Mouse (Mus musculus): Measurements from ENCODE around the gene Gm2056. TPM values are rescaled to one million over a fixed set of nuclear protein-coding genes. Genes with fewer than 3 reads are reported as not detected.

Gene Gm2056
- total and polyA plus RNA-seq, 3 experiments, result not detected

Other genes starting within 250 kb of the Gm2056 start
- gene Gm21936, start 231.5 kb upstream of the Gm2056 start, total RNA-seq (2012; rRNA removed), result not detected in 2 replicates
- not detected for gene Gm21936, start 231.5 kb upstream of the Gm2056 start, polyA plus RNA-seq (2012; ENCODE audit: insufficient read depth in 1 of 2, insufficient read length in 2 of 2, low read depth in 1 of 2, low replicate concordance in 2 of 2, missing spikeins in 1 of 2)
- not detected in 2 replicates for gene BB287469, start 210.4 kb upstream of the Gm2056 start, total RNA-seq (2012; rRNA removed)
- not detected for gene BB287469, start 210.4 kb upstream of the Gm2056 start, polyA plus RNA-seq (2012; ENCODE audit: insufficient read depth in 1 of 2, insufficient read length in 2 of 2, low read depth in 1 of 2, low replicate concordance in 2 of 2, missing spikeins in 1 of 2)
- gene Gm2001, start 184.7 kb upstream of the Gm2056 start, total RNA-seq (2012; rRNA removed), result not detected in 2 replicates
- gene Gm2001, start 184.7 kb upstream of the Gm2056 start, polyA plus RNA-seq (2012; ENCODE audit: insufficient read depth in 1 of 2, insufficient read length in 2 of 2, low read depth in 1 of 2, low replicate concordance in 2 of 2, missing spikeins in 1 of 2), result not detected
- gene Gm2016, start 152.9 kb upstream of the Gm2056 start, total RNA-seq (2012; rRNA removed), result not detected in 2 replicates
- gene Gm2016, start 152.9 kb upstream of the Gm2056 start, polyA plus RNA-seq (2012; ENCODE audit: insufficient read depth in 1 of 2, insufficient read length in 2 of 2, low read depth in 1 of 2, low replicate concordance in 2 of 2, missing spikeins in 1 of 2), result under 1 TPM in 1 of 2 experiments, not detected in 1; 0.04 TPM
- not detected in 2 replicates for gene Gm2022, start 131.6 kb upstream of the Gm2056 start, total RNA-seq (2012; rRNA removed)
- not detected for gene Gm2022, start 131.6 kb upstream of the Gm2056 start, polyA plus RNA-seq (2012; ENCODE audit: insufficient read depth in 1 of 2, insufficient read length in 2 of 2, low read depth in 1 of 2, low replicate concordance in 2 of 2, missing spikeins in 1 of 2)
- gene Gm2035, start 107.1 kb upstream of the Gm2056 start, total RNA-seq (2012; rRNA removed), result not detected in 2 replicates
- gene Gm2035, start 107.1 kb upstream of the Gm2056 start, polyA plus RNA-seq (2012; ENCODE audit: insufficient read depth in 1 of 2, insufficient read length in 2 of 2, low read depth in 1 of 2, low replicate concordance in 2 of 2, missing spikeins in 1 of 2), result not detected
- not detected in 2 replicates for gene Gm2042, start 72.9 kb upstream of the Gm2056 start, total RNA-seq (2012; rRNA removed)
- not detected for gene Gm2042, start 72.9 kb upstream of the Gm2056 start, polyA plus RNA-seq (2012; ENCODE audit: insufficient read depth in 1 of 2, insufficient read length in 2 of 2, low read depth in 1 of 2, low replicate concordance in 2 of 2, missing spikeins in 1 of 2)
- not detected in 2 replicates for gene Gm2075, start 15.2 kb upstream of the Gm2056 start, total RNA-seq (2012; rRNA removed)
- not detected for gene Gm2075, start 15.2 kb upstream of the Gm2056 start, polyA plus RNA-seq (2012; ENCODE audit: insufficient read depth in 1 of 2, insufficient read length in 2 of 2, low read depth in 1 of 2, low replicate concordance in 2 of 2, missing spikeins in 1 of 2)
- gene Gm6803, start 8.2 kb upstream of the Gm2056 start, total RNA-seq (2012; rRNA removed), result not detected in 2 replicates
- gene Gm6803, start 8.2 kb upstream of the Gm2056 start, polyA plus RNA-seq (2012; ENCODE audit: insufficient read depth in 1 of 2, insufficient read length in 2 of 2, low read depth in 1 of 2, low replicate concordance in 2 of 2, missing spikeins in 1 of 2), result under 1 TPM in 1 of 2 experiments, not detected in 1; 0.19 TPM
- not detected in 2 replicates for gene Gm16368, start 56.7 kb downstream of the Gm2056 start, total RNA-seq (2012; rRNA removed)
- not detected for gene Gm16368, start 56.7 kb downstream of the Gm2056 start, polyA plus RNA-seq (2012; ENCODE audit: insufficient read depth in 1 of 2, insufficient read length in 2 of 2, low read depth in 1 of 2, low replicate concordance in 2 of 2, missing spikeins in 1 of 2)
- gene Gm10436, start 155.1 kb downstream of the Gm2056 start, total RNA-seq (2012; rRNA removed), result not detected in 2 replicates
- gene Gm10436, start 155.1 kb downstream of the Gm2056 start, polyA plus RNA-seq (2012; ENCODE audit: insufficient read depth in 1 of 2, insufficient read length in 2 of 2, low read depth in 1 of 2, low replicate concordance in 2 of 2, missing spikeins in 1 of 2), result not detected
- gene Gm8332, start 223.1 kb downstream of the Gm2056 start, total RNA-seq (2012; rRNA removed), result not detected in 2 replicates
- not detected for gene Gm8332, start 223.1 kb downstream of the Gm2056 start, polyA plus RNA-seq (2012; ENCODE audit: insufficient read depth in 1 of 2, insufficient read length in 2 of 2, low read depth in 1 of 2, low replicate concordance in 2 of 2, missing spikeins in 1 of 2)
- gene Gm5662, start 247.5 kb downstream of the Gm2056 start, total RNA-seq (2012; rRNA removed), result not detected in 2 replicates
- gene Gm5662, start 247.5 kb downstream of the Gm2056 start, polyA plus RNA-seq (2012; ENCODE audit: insufficient read depth in 1 of 2, insufficient read length in 2 of 2, low read depth in 1 of 2, low replicate concordance in 2 of 2, missing spikeins in 1 of 2), result not detected